Mouse (Mus musculus) kidney, postnatal 14 days (tissue): Measurements from ENCODE around the gene Sar1a.

Experiments
- DNase-seq: peaks from one replicate; pipeline ENCODE4 v3.0.0; 2022; ENCODE audit warnings: mixed read lengths

The Sar1a gene

DNA sequence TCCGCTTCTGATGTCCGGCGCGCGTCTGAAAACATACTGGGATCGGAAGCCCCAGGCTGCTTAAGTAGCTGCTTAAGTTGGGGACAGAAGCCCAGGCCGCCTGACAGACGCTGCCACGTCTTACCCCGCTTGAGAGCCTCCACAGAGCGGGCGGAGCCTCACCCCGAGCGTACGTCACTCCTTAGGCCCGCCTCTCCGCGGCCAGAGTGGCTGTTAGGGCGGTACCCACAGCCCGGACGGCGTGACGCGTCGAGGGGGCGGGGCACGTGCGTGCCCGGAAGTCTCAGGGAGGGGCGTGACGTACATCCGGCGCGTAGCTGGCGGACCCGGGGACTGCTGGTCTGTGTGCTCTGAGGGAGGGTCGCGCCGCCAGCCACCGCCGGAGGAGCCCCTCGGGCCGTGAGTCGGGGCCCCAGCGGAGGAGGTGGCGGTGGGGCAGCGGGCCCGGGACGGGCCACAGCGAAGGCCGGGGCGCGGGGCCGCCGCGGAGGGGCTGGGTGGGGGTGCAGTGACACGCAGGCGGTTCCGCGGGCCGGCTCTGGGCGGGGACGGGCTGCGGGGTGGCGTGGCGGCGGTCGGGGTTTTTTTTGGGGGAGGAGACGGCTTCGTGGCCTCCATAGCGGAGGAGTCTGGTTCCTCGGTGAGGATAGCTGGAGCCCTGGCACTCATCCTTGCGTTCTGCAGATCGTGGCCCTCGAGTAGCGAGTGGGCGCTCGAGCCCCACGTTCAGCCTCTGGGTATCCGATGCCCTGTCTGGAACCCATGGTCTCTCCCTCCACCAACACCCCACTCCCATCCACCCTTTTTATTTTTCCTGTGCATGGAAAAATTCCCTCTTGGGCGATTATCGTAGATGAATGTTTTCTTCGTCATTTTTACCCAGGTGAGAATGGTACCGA, at the start of gene Sar1a:
Gene Sar1a (plus strand): TSS at position 285 of the 899 bp plus-strand sequence.
- DNase-seq: peak; percentile 99

DNA sequence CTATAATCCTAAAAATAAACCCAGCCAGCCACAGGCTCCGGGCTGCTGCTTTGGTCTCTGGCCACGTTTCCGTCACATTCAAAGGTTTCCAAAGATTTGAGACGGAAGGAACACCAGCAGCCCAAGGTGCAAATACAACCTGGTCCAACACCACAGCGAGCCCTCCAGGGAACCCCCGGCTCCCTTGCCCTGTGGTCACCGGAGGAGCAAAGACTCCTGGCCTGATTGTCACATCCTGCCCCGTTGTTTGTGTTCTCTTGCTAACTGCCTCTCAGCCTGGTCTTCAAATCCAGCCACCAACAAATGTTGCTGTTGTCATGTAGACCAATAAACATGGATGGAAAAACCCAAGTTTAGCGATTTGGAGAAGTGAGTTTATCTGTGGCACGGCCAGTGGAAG, 47.7 kb upstream of the Sar1a start:
- DNase-seq: no peak

DNA sequence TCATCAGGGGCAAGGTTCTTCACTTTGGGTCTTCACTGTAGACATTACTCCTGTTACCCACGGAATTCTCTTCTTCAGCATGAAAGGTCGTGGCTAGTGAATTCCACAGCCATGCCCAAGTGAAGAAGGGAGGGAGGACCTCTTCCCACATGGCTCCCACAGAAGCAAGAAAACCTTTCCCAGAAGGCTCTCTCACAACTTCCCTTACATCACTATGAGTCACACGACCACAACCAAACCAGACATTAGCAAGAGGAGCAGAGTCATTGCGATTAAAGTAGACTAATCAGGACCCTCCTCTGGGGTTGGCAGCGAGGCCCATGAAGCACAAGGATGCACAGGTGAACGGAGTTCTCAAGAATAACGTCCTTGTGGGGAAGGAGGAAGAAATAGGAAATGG, 43.0 kb upstream of the Sar1a start:
- DNase-seq: no peak

DNA sequence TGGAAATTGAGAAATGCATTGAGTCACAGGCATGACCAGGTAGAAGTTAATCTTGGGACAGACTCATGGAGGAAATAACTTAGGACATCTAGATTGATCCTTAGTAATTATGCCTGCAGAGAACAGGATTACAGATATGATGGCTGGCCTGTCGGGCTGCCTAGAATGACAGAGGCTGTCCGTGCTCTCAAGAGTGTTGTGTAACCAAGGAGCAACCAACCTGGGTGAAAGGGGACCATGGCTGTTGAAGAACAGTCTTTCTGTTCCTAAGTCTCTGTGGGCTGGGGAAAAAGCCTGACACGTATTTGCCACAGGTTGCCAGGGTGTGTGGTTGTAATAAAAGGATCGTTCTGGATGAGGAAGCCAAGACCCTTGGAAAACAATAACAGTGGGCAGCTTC, 39.7 kb upstream of the Sar1a start:
- DNase-seq: no peak

DNA sequence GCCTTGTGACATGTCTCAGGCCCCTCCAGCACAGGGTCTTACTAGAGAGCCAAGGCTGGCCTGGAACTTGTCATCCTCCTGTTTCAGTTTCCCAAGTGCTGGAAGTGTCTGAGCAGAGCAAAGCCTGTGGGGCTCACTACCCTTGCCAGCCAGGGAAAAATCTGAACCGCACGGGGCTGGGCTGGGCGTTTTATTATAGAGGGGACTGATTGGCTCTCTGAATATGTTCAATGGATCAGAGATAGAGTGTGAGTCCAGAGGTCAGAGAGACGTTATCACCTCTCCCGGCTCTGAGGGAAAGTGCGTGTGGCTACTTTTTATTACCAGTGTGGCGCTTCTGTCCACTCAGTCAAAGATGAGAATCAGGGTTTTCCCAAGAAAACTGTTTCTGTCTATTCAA, 33.5 kb upstream of the Sar1a start:
- DNase-seq: no peak

DNA sequence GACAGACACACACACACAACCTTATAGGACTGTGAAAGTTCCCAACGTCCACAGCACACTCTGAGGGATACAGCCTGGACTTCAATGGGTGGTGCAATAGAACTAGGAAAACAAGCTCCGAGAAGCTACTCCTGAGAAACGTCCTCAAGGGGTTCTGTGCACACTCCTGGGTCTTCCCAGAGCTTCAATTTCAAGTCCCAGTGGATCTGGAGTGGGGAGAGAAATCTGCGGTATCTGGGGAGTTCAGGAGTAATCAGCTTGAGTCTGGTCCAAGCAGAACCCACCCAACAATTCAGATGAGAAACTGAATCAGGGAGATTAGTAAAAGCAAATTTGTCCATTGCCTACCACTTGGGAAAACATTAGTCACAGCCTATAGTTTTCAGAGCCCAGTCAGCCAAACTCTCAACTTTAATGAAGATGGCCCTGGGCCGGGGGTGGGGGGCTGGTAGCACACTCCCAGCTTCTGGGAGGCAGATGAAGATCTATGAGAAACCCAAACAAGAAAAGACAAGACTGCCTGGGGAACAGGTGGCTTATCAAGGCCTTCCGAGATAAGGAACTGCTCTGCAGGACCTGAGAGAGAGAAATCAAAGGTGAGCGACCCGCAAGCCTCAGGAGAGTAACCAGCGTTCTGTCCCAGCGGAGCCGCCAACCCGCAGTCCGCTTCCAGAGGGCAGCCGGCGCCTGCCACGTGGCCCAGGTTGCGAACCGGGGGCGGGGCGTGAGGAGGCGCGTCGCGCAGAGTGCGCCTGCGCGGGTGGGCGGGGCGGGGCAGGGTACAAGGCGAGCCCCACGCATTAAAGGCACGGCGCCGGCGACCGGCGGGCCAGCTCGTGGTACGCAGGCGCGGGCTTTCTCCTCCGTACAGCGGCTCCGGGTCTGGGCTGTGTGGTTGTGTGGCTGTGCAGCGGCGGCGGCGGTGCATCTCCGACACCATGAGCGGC, 32.0 kb upstream of the Sar1a start, which contains the start of gene Ppa1:
Gene Ppa1 (plus strand): TSS at position 763 of the 947 bp plus-strand sequence.
- DNase-seq: peak; percentile 93

DNA sequence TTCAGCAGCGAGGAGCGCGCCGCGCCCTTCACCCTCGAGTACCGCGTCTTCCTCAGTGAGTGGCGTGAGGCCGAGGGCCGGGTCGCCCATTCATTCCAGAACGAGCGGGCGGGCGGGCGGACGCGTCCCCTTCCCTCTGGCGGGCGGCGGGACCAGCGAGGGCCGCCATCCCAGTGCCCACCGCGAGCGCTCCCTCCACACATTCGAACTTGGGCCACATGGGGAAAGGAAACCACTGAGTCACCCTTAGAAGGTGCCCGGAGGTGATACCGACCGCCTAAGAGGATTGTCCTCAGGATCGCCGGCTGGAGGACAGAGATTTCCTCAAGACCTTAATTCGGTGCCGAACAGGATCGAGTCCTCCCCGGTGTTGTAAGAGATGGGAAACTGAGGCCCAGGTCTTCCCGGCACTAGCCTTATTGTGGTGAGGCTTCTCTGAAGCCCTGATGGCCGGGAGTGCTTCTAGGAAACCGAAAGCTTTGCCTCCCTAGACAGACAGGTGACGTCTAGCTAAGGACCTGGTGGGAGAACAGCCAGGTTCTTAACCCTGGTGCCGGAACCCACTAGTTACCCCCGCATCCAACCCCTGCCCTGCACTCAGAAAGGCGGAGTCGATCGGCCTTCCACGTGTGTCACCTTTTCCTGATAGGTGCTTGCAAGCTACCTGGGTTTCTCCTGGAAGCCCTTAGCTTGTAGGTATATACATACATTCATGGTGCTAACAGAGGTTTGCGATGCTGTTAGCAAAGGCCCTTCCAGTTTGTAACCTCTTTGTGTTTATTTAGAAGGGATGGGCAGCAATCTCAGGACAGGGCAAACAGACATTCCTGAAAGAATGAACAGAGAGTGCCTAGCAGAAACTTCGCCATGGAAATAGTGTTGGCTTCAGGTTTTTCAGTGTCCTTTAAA, 31.1 kb upstream of the Sar1a start:
- DNase-seq: peak; percentile 13

DNA sequence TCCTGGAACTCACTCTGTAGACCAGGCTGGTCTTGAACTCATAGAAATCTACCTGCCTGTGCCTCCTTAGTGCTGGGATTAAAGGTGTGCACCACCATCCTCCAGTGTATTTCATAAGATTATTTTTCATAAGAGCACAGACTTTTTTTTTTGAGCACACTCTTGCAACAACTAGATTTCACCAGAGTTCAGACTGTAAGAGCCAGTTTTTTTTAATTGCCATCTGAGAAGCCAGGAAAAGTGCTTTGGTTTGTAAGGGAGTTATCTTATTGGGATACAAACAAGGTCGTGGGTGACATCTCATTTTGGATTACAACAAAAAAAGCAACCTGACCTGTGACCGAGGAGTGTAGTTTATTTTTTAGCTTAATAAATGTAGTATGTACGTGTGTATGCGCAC, 26.0 kb upstream of the Sar1a start:
- DNase-seq: no peak

DNA sequence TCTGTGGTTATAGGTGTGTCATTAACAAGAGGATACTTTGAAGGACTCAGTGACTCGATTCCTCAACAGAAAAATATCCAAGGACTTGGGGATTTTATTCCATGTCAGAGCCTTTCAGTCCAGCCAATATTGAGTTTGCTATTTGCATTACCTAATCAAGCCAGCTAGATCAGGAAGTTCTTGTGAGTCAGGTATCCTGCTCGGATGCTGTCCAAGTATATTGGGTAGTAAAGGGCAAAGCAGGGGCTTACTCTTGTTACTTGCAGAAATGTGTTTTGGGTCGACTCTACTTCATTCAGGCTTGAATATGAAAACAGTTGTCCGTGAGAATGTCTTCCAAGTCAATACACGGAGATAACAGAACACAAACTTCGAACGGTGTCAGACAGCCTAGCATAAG, 25.4 kb upstream of the Sar1a start:
- no peak for DNase-seq

DNA sequence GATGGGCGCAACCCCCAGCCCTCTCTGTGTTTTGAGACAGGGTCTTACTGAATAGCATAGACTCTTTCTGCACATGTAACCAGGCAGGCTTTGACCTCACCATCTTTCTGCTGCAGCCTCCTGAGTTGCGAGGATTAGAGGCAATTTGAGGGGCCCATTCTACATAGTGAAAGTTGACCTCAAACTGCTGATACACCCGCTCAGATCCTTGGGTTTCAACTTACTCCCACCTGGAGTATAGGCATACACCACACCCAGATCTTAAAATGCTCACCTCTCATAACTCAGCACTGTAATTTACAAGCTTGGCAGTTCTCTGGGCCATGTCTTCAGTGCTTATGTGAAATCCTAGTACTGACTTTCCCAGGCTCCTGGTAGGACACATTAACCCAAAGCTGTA, 24.9 kb upstream of the Sar1a start:
- no peak for DNase-seq

DNA sequence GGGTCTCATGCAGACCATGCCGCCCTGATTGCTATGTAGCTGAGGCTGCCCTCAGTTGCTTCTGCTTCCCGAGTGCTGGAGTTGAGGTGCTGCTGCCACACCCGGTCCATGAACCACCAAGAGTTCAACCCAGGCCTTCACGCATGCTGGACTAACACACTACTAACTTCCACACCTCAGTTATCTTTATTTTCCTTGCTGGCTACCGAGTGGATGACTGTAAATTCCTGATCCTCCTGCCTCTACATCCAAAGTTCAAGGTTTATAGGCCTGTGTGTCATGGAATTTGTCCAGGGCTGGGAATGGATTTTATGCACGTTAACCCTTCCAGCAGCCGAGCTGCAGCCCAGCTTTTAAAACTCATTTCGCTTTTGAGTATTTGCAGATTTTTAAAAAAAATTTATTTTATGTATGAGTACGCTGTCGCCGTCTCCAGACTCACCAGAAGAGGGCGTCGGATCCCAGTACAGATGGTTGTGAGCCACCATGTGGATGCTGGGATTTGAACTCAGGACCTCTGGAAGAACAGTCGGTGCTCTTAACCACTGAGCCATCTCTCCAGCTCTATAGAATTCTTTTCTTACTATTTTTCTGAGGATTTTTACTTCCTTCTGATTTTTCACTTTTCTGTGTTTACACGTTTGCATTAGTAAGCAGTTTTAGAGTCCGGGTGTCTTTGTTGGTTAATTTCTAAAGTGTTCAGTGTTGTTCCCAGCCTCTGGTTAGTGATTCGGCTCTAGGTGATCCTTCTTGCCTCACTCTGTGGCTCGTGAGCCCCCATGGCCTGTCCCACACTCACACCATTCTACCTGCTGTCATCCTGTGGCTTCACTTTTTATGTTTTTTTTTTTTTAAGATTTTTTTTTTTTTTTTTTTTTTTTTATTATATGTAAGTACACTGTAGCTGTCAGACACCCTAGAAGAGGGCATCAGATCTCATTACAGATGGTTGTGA, 22.9 kb upstream of the Sar1a start:
- DNase-seq: peak; percentile 39

DNA sequence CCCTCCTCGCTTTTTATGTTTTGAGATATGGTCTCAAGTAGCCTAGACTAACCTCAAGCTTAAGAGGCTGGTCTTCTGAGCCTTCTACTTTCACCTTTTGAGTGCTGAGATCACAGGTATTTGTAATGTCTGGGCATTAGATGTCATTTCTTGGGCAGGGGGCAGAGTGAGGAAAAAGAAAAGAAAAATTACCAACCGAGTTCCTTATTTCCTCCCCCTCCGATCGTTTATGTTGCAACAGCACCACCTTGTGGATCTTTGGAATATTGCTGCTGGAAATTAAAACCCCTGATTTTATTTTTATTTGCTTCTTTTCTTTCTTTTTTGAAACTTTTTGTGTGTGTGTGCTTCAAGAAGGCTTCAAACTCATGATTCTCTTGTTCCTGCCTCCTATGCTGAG, 22.1 kb upstream of the Sar1a start:
- DNase-seq: peak; percentile 37

DNA sequence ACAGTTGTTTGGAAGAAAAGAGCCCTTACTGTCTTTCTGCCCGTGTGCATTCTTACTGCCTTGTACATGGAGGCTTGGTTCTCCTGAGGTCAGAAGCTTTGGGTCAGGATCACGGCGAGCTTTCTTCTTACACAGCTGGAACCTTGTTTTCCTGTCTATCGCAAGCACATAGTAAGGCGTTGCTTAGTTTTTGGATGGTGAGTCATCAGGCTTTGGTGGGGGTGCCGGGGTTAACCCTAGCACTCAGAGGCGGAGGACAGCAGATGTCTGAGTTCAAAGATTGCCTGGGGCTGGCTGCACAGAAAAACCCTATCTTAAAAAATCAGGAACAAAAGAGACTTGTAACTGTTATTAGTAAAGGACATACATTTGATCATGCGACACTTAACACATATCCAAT, 18.2 kb upstream of the Sar1a start:
- no peak for DNase-seq

DNA sequence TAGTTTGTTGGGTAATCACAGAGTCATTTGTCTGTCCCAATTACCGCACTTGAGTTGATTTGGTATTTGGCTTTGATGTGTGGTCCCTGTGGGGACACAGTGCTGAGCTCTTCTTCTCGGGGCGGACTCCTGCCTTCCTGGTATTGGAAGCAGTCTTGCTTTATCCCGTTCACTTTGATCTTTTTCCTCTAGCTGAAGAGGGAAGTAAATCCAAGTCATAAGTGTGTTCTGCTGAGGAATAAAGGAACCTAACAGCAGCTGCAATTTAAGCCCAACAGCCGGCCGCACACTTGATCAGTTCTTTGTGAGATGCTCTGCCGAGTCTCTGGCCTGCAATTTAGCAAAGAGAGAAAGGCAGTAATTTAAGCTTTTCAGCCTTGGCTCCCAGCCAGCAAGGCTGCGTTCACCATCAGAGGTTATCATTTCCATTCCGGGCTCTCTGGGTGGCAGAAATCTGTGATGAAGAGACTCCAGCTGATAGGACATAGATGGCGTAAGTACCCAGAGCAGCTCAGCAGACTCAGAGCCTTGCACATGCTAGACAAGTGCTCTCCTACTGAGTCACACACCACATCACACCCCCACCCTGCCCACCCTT, 17.6 kb upstream of the Sar1a start:
- DNase-seq: peak; percentile 15

DNA sequence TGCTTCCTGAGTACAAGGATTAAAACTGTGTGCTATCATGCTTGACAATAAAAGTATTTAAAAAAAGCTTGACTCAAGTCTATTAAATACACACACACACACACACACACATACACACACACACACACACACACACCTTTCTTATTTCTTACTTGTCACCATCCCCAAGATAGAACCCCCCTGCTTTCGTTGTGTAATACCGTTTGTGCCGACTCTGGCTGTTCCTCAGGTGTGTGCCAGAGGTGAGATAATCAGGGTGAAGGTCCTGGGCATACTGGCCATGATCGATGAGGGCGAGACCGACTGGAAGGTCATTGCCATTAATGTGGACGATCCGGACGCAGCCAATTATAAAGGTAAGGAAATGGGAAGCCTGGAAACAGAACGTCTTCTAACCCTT, 15.0 kb upstream of the Sar1a start:
- no peak for DNase-seq

DNA sequence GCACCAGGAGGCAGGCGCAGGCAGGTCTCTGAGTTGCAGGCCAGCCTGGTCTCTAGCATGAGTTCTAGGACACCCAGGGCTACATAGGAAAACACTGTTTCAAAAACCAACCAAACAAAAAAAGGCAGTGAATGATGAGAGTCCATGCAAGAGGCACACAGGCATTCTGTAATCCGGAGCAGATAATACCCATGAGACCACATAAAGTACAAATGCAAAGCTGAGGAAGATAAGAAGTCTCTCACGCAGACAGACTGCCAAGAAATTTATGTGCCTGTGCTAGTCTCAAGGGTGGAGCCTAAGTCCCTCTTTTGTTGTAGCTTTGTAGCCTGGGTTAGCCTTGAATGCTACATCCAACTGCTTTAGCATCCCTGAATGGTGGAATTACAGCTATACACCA, 14.4 kb upstream of the Sar1a start:
- no peak for DNase-seq

DNA sequence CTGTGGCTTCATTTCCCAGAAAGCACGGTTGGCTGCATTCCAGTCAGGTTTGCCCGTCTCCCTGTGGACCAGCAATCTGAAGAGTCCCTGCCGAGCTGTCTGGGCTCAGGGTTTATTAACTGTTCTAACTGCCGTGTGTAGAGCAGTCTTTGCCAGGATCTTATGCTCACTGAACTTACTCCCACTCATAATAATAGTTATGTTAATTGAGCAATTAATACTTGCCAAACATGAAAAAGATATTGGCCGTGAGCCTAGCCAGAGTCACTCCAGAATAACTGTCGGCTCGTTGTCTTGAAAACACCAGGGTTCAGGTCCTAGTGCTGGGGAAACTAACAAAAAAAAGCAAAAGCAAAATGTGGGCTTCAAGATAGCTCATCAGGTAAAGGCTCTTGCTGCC, 10.8 kb upstream of the Sar1a start:
- no peak for DNase-seq

DNA sequence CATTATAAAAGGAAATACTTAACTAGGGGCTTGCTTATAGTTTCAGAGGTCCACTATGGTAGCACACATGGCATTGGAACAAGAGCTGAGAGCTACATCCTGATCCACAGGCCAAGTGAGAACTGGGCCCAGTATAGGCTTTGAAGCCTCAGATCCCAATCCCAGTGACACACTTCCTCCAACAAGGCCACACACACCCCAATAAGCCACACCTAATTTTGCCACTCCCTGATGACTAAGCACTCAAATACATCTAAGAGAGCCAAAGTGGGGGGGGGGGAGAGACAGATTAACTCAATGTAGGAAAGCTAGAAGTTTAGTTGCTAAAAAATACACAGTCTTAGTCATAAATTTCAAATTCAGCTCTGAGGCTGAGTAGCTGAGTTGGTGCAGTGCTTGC, 10.2 kb upstream of the Sar1a start:
- DNase-seq: no peak

DNA sequence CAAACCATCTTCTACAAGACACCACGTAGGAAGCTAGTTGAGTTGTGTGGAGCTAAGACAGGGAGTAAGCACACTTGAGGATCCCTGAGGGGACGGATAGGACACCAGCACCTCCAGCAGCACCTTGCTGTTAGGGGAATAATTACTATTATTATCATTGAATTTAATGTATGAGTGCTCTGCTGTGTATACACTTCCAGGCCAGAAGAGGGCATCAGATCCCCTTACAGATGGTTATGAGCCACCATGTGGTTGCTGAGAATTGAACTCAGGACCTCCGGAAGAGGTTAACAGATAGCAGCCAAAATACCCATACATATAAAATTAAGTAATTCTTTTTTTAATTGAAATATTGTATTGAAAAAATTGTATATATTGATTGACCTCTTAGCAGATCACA, 9.3 kb upstream of the Sar1a start:
- no peak for DNase-seq

DNA sequence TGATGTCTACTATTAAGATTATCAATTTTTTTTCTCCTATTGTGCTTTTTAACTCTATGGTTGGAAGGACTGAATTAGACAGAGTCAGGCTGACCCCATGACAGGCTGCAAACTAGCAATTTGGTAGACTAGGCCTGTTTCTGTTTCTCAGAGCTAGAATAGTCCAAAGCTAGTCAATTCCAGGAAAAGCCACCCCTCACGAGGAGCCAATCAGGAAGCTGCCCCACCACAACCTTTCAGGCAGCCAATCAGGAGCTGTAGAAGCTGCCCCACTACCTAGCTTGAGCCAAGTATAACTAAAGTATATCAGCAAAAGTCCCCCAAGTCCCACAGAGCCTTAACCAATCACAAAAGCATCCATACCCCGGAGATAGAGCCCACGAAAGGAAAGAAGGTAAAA, 4.2 kb upstream of the Sar1a start:
- DNase-seq: no peak

DNA sequence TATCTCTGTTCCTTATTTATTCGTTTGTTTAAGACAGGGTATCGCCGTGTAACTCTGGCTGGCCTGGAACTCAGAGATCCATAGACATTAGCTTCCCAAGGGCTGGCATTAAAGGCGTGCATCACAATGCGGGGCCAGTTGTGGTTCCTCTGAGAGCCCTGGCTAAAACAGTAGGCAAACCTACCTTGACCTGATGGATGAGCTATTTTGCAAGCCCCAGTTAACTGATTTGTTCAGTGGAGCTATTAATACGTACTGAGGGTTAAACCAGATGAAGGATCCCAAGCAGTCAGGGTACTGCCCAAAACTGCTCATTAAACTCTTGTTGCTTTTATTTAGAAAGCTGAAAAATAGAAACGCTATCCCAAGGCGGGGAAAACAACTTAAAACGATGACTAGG, 554 bp upstream of the Sar1a start:
- DNase-seq: no peak
